Mouse (Mus musculus) hindbrain, embryonic 11.5 days (tissue): ENCODE measurements at regions not wholly inside any gene's neighbourhood (a gene's known extent, or its start where the extent isn't known, plus 50 kb on each side); places are given as distances from the start of the nearest gene placed in this dataset.
A peak's percentile ranks its signal among the peaks of the same experiment; 100 is the strongest.

Experiments used
- ATAC-seq: fragments of 200-750 bp; cut with Nextera tagmentation; 2 replicates; pipeline ENCODE4 v1.8.0; 2017; ENCODE audit warnings: mild to moderate bottlenecking, moderate TSS enrichment, moderate library complexity; ENCODE audit not compliant: low FRiP score
- DNase-seq: peaks from one replicate; pipeline ENCODE4 v3.0.0-alpha.2; 2015; ENCODE audit warnings: low spot score
- H3K27ac ChIP-seq: fragments of 300-500 bp; sonication (generic); 2 replicates; pipeline ENCODE4 v1.5.1; 2014; ENCODE audit warnings: mild to moderate bottlenecking, low read depth, low read length
- H3K27me3 ChIP-seq: fragments of 300-500 bp; sonication (generic); 2 replicates; pipeline ENCODE4 v1.6.1; 2014; ENCODE audit warnings: mild to moderate bottlenecking, low read length, moderate library complexity, mixed read lengths; ENCODE audit not compliant: control insufficient read depth, insufficient read depth
- H3K36me3 ChIP-seq: fragments of 300-500 bp; sonication (generic); 2 replicates; pipeline ENCODE4 v1.6.1; 2014; ENCODE audit warnings: mild to moderate bottlenecking, low read length, moderate library complexity, mixed read lengths; ENCODE audit not compliant: control insufficient read depth, insufficient read depth
- H3K4me1 ChIP-seq: fragments of 300-500 bp; sonication (generic); replicated peaks from 2 replicates; pipeline ENCODE4 v1.6.1; 2014; ENCODE audit warnings: low read length, mixed read lengths; ENCODE audit not compliant: control insufficient read depth, insufficient read depth
- H3K4me2 ChIP-seq: fragments of 300-500 bp; sonication (generic); replicated peaks from 2 replicates; pipeline ENCODE4 v1.6.1; 2014; ENCODE audit warnings: mild to moderate bottlenecking, low read depth, low read length
- H3K4me3 ChIP-seq: fragments of 300-500 bp; sonication (generic); 2 replicates; pipeline ENCODE4 v1.5.1; 2014; ENCODE audit warnings: low read depth, low read length
- H3K9ac ChIP-seq: fragments of 300-500 bp; sonication (generic); 2 replicates; pipeline ENCODE4 v1.6.1; 2014; ENCODE audit warnings: low read depth, low read length
- H3K9me3 ChIP-seq: fragments of 300-500 bp; sonication (generic); 2 replicates; pipeline ENCODE4 v1.6.1; 2016; ENCODE audit warnings: low read length; ENCODE audit not compliant: control insufficient read depth
- WGBS: fragments of 180-500 bp; shearing (Covaris S2); extraction: QIAGEN DNeasy Blood & Tissue Kit; methylation state at CpG from one replicate; pipeline ENCODE4 v1.1.7; 2014; 5-methylcytosine and 5-hydroxymethylcytosine counted together

GRCm38 (mm10) chr8:127769651-127770050 is 588.8 kb upstream of the Nrp1 start:
- Histone ChIP-seq H3K27ac (no peak overlapping the region), H3K9ac (no peak overlapping the region), H3K4me3 (no peak overlapping the region), H3K36me3 (no peaks in the 10 kb centered on the region), H3K4me2 (no peak overlapping the region), H3K9me3 (no peaks in the 10 kb centered on the region), H3K27me3 (no peaks in the 10 kb centered on the region), H3K4me1 (no peaks in the 10 kb centered on the region)
- DNase-seq, result no peak
- ATAC-seq, result no peak
- 89% methylated on average over 1 of the region's 1 CpGs for WGBS

- no peak overlapping the region for H3K9ac ChIP-seq
- H3K4me2 ChIP-seq, result no peak overlapping the region
- 56% methylated on average over 1 of the region's 1 CpGs for WGBS
- H3K27me3 ChIP-seq, result no peaks in the 10 kb centered on the region
- no peaks in the 10 kb centered on the region for H3K4me1 ChIP-seq
- H3K4me3 ChIP-seq, result no peak overlapping the region
- DNase-seq (no peak), ATAC-seq (no peak)
- no peak overlapping the region for H3K27ac ChIP-seq
- H3K9me3 ChIP-seq, result no peaks in the 10 kb centered on the region
- H3K36me3 ChIP-seq, result no peaks in the 10 kb centered on the region
Observed at GRCm38 (mm10) chr8:127771781-127772180, 586.6 kb upstream of the Nrp1 start.

- ATAC-seq, result no peak
- H3K27me3 ChIP-seq, result no peaks in the 10 kb centered on the region
Observed at GRCm38 (mm10) chr8:127772415-127772814, 586.0 kb upstream of the Nrp1 start.

GRCm38 (mm10) chr8:127772917-127773316 is 585.5 kb upstream of the Nrp1 start:
- no peaks in the 10 kb centered on the region for H3K9me3 ChIP-seq
- ATAC-seq (no peak), DNase-seq (no peak)
- H3K36me3 ChIP-seq, result no peaks in the 10 kb centered on the region
- no peaks in the 10 kb centered on the region for H3K27me3 ChIP-seq
- 91% methylated on average over 2 of the region's 2 CpGs for WGBS
- no peak overlapping the region for H3K9ac ChIP-seq
- H3K4me1 ChIP-seq, result no peaks in the 10 kb centered on the region
- no peak overlapping the region for H3K4me3 ChIP-seq
- H3K4me2 ChIP-seq, result no peak overlapping the region
- no peak overlapping the region for H3K27ac ChIP-seq

More at GRCm38 (mm10) chr8:127772415-127772814, 586.0 kb upstream of the Nrp1 start:
- H3K4me1 ChIP-seq, result no peaks in the 10 kb centered on the region
- no peak overlapping the region for H3K4me3 ChIP-seq
- no peak for DNase-seq
- H3K27ac ChIP-seq, result no peak overlapping the region
- no peaks in the 10 kb centered on the region for H3K36me3 ChIP-seq
- no peak overlapping the region for H3K4me2 ChIP-seq
- H3K9ac ChIP-seq, result no peak overlapping the region
- no peaks in the 10 kb centered on the region for H3K9me3 ChIP-seq
- 88% methylated on average over 3 of the region's 3 CpGs for WGBS

- DNase-seq (peak; percentile 25), ATAC-seq (no peak)
- Histone ChIP-seq H3K9ac (no peak overlapping the region), H3K4me2 (no peak overlapping the region), H3K36me3 (no peaks in the 10 kb centered on the region), H3K27me3 (no peaks in the 10 kb centered on the region), H3K27ac (no peak overlapping the region), H3K4me1 (no peaks in the 10 kb centered on the region), H3K4me3 (no peak overlapping the region), H3K9me3 (no peaks in the 10 kb centered on the region)
- WGBS, result 69% methylated on average over 9 of the region's 9 CpGs
Observed at GRCm38 (mm10) chr8:127774642-127775041, 583.8 kb upstream of the Nrp1 start.

GRCm38 (mm10) chr8:127775160-127775559 is 583.2 kb upstream of the Nrp1 start:
- ATAC-seq (no peak), DNase-seq (no peak)
- H3K4me2 ChIP-seq, result no peak overlapping the region
- 8% methylated on average over 1 of the region's 1 CpGs for WGBS
- no peak overlapping the region for H3K4me3 ChIP-seq
- H3K27me3 ChIP-seq, result no peaks in the 10 kb centered on the region
- no peaks in the 10 kb centered on the region for H3K4me1 ChIP-seq
- no peak overlapping the region for H3K27ac ChIP-seq
- no peak overlapping the region for H3K9ac ChIP-seq
- no peaks in the 10 kb centered on the region for H3K36me3 ChIP-seq
- H3K9me3 ChIP-seq, result no peaks in the 10 kb centered on the region

GRCm38 (mm10) chr8:127775747-127776146 is 582.7 kb upstream of the Nrp1 start:
- DNase-seq (no peak), ATAC-seq (no peak)
- no peak overlapping the region for H3K4me3 ChIP-seq
- H3K4me1 ChIP-seq, result no peaks in the 10 kb centered on the region
- no peaks in the 10 kb centered on the region for H3K9me3 ChIP-seq
- H3K36me3 ChIP-seq, result no peaks in the 10 kb centered on the region
- no peak overlapping the region for H3K27ac ChIP-seq
- H3K27me3 ChIP-seq, result no peaks in the 10 kb centered on the region
- WGBS, result 23% methylated on average over 7 of the region's 7 CpGs
- H3K9ac ChIP-seq, result no peak overlapping the region
- H3K4me2 ChIP-seq, result no peak overlapping the region

GRCm38 (mm10) chr8:127778352-127779020 is 579.9 kb upstream of the Nrp1 start:
- Histone ChIP-seq H3K9ac (no peak overlapping the region), H3K4me1 (no peaks in the 10 kb centered on the region), H3K4me2 (no peak overlapping the region), H3K9me3 (no peaks in the 10 kb centered on the region), H3K36me3 (no peaks in the 10 kb centered on the region), H3K27ac (no peak overlapping the region), H3K4me3 (no peak overlapping the region), H3K27me3 (no peaks in the 10 kb centered on the region)
- WGBS, result 47% methylated on average over 4 of the region's 4 CpGs
- ATAC-seq (peak; percentile 71), DNase-seq (peak; percentile 18)

- no peaks in the 10 kb centered on the region for H3K27me3 ChIP-seq
- no peak for ATAC-seq
- H3K4me3 ChIP-seq, result no peak overlapping the region
- no peaks in the 10 kb centered on the region for H3K9me3 ChIP-seq
- no peak overlapping the region for H3K9ac ChIP-seq
- no peak for DNase-seq
- H3K4me2 ChIP-seq, result no peak overlapping the region
- H3K4me1 ChIP-seq, result no peaks in the 10 kb centered on the region
- no peaks in the 10 kb centered on the region for H3K36me3 ChIP-seq
- WGBS, result 63% methylated on average over 7 of the region's 7 CpGs
- H3K27ac ChIP-seq, result no peak overlapping the region
Observed at GRCm38 (mm10) chr8:127779021-127779689, 579.2 kb upstream of the Nrp1 start.
